Mouse (Mus musculus): Measurements from ENCODE around the gene Chchd5. TPM values are rescaled to one million over a fixed set of nuclear protein-coding genes. Genes with fewer than 3 reads are reported as not detected.

Gene Chchd5
- total and polyA plus RNA-seq, 2 experiments, result 10.1 to 60.2 TPM

- no peak overlapping the region for H3K4me3 ChIP-seq (ENCODE audit: insufficient read depth, low read depth, low read length)
- WGBS, result 86% methylated on average over 14 of the region's 14 CpGs
- TF ChIP-seq POLR2A (IDR thresholded peaks at IDR 0.05; ENCODE audit: extremely low read depth, insufficient read depth, low read length) (no peak), CTCF (IDR thresholded peaks at IDR 0.05; ENCODE audit: low read depth, low read length) (no peak)
- peaks cover 9% of the 10 kb centered on the region for H3K4me1 ChIP-seq (ENCODE audit: control insufficient read depth, insufficient read depth, low read length)
- DNase-seq (ENCODE audit: extremely low read depth, low read depth, low spot score), result peak; percentile 17
- H3K27me3 ChIP-seq (ENCODE audit: control insufficient read depth, insufficient read depth, low read length), result no peaks in the 10 kb centered on the region
- no peaks in the 10 kb centered on the region for H3K79me2 ChIP-seq (ENCODE audit: control insufficient read depth, insufficient read depth, low read length)
- H3K9ac ChIP-seq (ENCODE audit: low read depth, low read length), result no peak overlapping the region
- peaks cover 5% of the 10 kb centered on the region for H3K36me3 ChIP-seq (ENCODE audit: control insufficient read depth, insufficient read depth, low read length)
- H3K27ac ChIP-seq (replicated peaks; ENCODE audit: insufficient read depth, low read depth, low read length), result no peak overlapping the region
These were observed 3.7 kb downstream of the Chchd5 start for GRCm38 (mm10) chr2:129133006-129133805.

- H3K79me2 ChIP-seq (ENCODE audit: control insufficient read depth, insufficient read depth, low read length), result no peaks in the 10 kb centered on the region
- H3K4me3 ChIP-seq (ENCODE audit: insufficient read depth, low read depth, low read length), result no peak overlapping the region
- H3K9ac ChIP-seq (ENCODE audit: low read depth, low read length), result no peak overlapping the region
- no peak for DNase-seq (ENCODE audit: extremely low read depth, low read depth, low spot score)
- no peaks in the 10 kb centered on the region for H3K27me3 ChIP-seq (ENCODE audit: control insufficient read depth, insufficient read depth, low read length)
- WGBS, result 91% methylated on average over 10 of the region's 10 CpGs
- H3K27ac ChIP-seq (replicated peaks; ENCODE audit: insufficient read depth, low read depth, low read length), result no peak overlapping the region
- no peaks in the 10 kb centered on the region for H3K36me3 ChIP-seq (ENCODE audit: control insufficient read depth, insufficient read depth, low read length)
- no peaks in the 10 kb centered on the region for H3K4me1 ChIP-seq (ENCODE audit: control insufficient read depth, insufficient read depth, low read length)
- TF ChIP-seq POLR2A (IDR thresholded peaks at IDR 0.05; ENCODE audit: extremely low read depth, insufficient read depth, low read length), result no peak
- no peak for TF ChIP-seq CTCF (IDR thresholded peaks at IDR 0.05; ENCODE audit: low read depth, low read length)
These were observed 10.4 kb downstream of the Chchd5 start for GRCm38 (mm10) chr2:129139906-129140305.

- Histone ChIP-seq H3K27me3 (ENCODE audit: control insufficient read depth, insufficient read depth, low read length) (no peaks in the 10 kb centered on the region), H3K4me3 (ENCODE audit: insufficient read depth, low read depth, low read length) (no peak overlapping the region), H3K79me2 (ENCODE audit: control insufficient read depth, insufficient read depth, low read length) (no peaks in the 10 kb centered on the region), H3K36me3 (ENCODE audit: control insufficient read depth, insufficient read depth, low read length) (no peaks in the 10 kb centered on the region), H3K27ac (replicated peaks; ENCODE audit: insufficient read depth, low read depth, low read length) (no peak overlapping the region), H3K9ac (ENCODE audit: low read depth, low read length) (no peak overlapping the region), H3K4me1 (ENCODE audit: control insufficient read depth, insufficient read depth, low read length) (no peaks in the 10 kb centered on the region)
- WGBS, result 75% methylated on average over 2 of the region's 2 CpGs
- TF ChIP-seq POLR2A (IDR thresholded peaks at IDR 0.05; ENCODE audit: extremely low read depth, insufficient read depth, low read length) (no peak), CTCF (IDR thresholded peaks at IDR 0.05; ENCODE audit: low read depth, low read length) (no peak)
- DNase-seq (ENCODE audit: extremely low read depth, low read depth, low spot score), result no peak
These were observed 19.3 kb downstream of the Chchd5 start for GRCm38 (mm10) chr2:129148836-129149235.

GRCm38 (mm10) chr2:129150386-129150785 lies 20.9 kb downstream of the Chchd5 start:
- Histone ChIP-seq H3K4me1 (ENCODE audit: control insufficient read depth, insufficient read depth, low read length) (no peaks in the 10 kb centered on the region), H3K27ac (replicated peaks; ENCODE audit: insufficient read depth, low read depth, low read length) (no peak overlapping the region), H3K9ac (ENCODE audit: low read depth, low read length) (no peak overlapping the region), H3K27me3 (ENCODE audit: control insufficient read depth, insufficient read depth, low read length) (no peaks in the 10 kb centered on the region), H3K79me2 (ENCODE audit: control insufficient read depth, insufficient read depth, low read length) (no peaks in the 10 kb centered on the region), H3K4me3 (ENCODE audit: insufficient read depth, low read depth, low read length) (no peak overlapping the region), H3K36me3 (ENCODE audit: control insufficient read depth, insufficient read depth, low read length) (no peaks in the 10 kb centered on the region)
- WGBS, result 72% methylated on average over 5 of the region's 5 CpGs
- DNase-seq (ENCODE audit: extremely low read depth, low read depth, low spot score), result no peak
- TF ChIP-seq CTCF (IDR thresholded peaks at IDR 0.05; ENCODE audit: low read depth, low read length) (no peak), POLR2A (IDR thresholded peaks at IDR 0.05; ENCODE audit: extremely low read depth, insufficient read depth, low read length) (no peak)

GRCm38 (mm10) chr2:129151111-129151510 lies 21.6 kb downstream of the Chchd5 start:
- Histone ChIP-seq H3K79me2 (ENCODE audit: control insufficient read depth, insufficient read depth, low read length) (no peaks in the 10 kb centered on the region), H3K4me1 (ENCODE audit: control insufficient read depth, insufficient read depth, low read length) (no peaks in the 10 kb centered on the region), H3K27ac (replicated peaks; ENCODE audit: insufficient read depth, low read depth, low read length) (no peak overlapping the region), H3K36me3 (ENCODE audit: control insufficient read depth, insufficient read depth, low read length) (no peaks in the 10 kb centered on the region), H3K27me3 (ENCODE audit: control insufficient read depth, insufficient read depth, low read length) (no peaks in the 10 kb centered on the region), H3K4me3 (ENCODE audit: insufficient read depth, low read depth, low read length) (no peak overlapping the region), H3K9ac (ENCODE audit: low read depth, low read length) (no peak overlapping the region)
- 86% methylated on average over 9 of the region's 9 CpGs for WGBS
- no peak for DNase-seq (ENCODE audit: extremely low read depth, low read depth, low spot score)
- TF ChIP-seq POLR2A (IDR thresholded peaks at IDR 0.05; ENCODE audit: extremely low read depth, insufficient read depth, low read length), result no peak
- no peak for TF ChIP-seq CTCF (IDR thresholded peaks at IDR 0.05; ENCODE audit: low read depth, low read length)

- no peak for DNase-seq (ENCODE audit: extremely low read depth, low read depth, low spot score)
- WGBS, result 76% methylated on average over 1 of the region's 1 CpGs
These were observed 23.3 kb downstream of the Chchd5 start for GRCm38 (mm10) chr2:129152751-129153150.

More at GRCm38 (mm10) chr2:129152751-129153150, 23.3 kb downstream of the Chchd5 start:
- H3K79me2 ChIP-seq (ENCODE audit: control insufficient read depth, insufficient read depth, low read length), result no peaks in the 10 kb centered on the region
- no peak overlapping the region for H3K9ac ChIP-seq (ENCODE audit: low read depth, low read length)
- no peaks in the 10 kb centered on the region for H3K27me3 ChIP-seq (ENCODE audit: control insufficient read depth, insufficient read depth, low read length)
- H3K4me1 ChIP-seq (ENCODE audit: control insufficient read depth, insufficient read depth, low read length), result no peaks in the 10 kb centered on the region
- TF ChIP-seq POLR2A (IDR thresholded peaks at IDR 0.05; ENCODE audit: extremely low read depth, insufficient read depth, low read length) (no peak), CTCF (IDR thresholded peaks at IDR 0.05; ENCODE audit: low read depth, low read length) (no peak)
- H3K4me3 ChIP-seq (ENCODE audit: insufficient read depth, low read depth, low read length), result no peak overlapping the region
- no peaks in the 10 kb centered on the region for H3K36me3 ChIP-seq (ENCODE audit: control insufficient read depth, insufficient read depth, low read length)
- H3K27ac ChIP-seq (replicated peaks; ENCODE audit: insufficient read depth, low read depth, low read length), result no peak overlapping the region

Data from liver, adult 2 months (tissue).